Mouse (Mus musculus) forebrain, embryonic 10.5 days (tissue): ENCODE measurements around the gene Tmem56. TPM values are rescaled to one million over a fixed set of nuclear protein-coding genes. Genes with fewer than 3 reads are reported as not detected.

Source experiments
- DNase-seq: peaks from one replicate; pipeline ENCODE4 v3.0.0-alpha.2; 2017; ENCODE audit warnings: low spot score; ENCODE audit errors: extremely low spot score
- H3K27ac ChIP-seq: fragments of 300-500 bp; sonication (generic); 2 replicates; pipeline ENCODE4 v1.5.1; 2016; ENCODE audit warnings: mild to moderate bottlenecking
- H3K27me3 ChIP-seq: fragments of 300-500 bp; sonication (generic); 2 replicates; pipeline ENCODE4 v1.6.1; 2016; ENCODE audit warnings: mild to moderate bottlenecking; ENCODE audit not compliant: poor library complexity, severe bottlenecking
- H3K36me3 ChIP-seq: fragments of 300-500 bp; sonication (generic); replicated peaks from 2 replicates; pipeline ENCODE4 v1.6.1; 2016; ENCODE audit warnings: mild to moderate bottlenecking, moderate library complexity
- H3K4me1 ChIP-seq: fragments of 300-500 bp; sonication (generic); 2 replicates; pipeline ENCODE4 v1.6.1; 2016
- H3K4me3 ChIP-seq: fragments of 300-500 bp; sonication (generic); 2 replicates; pipeline ENCODE4 v1.5.1; 2016; ENCODE audit warnings: mild to moderate bottlenecking, moderate library complexity
- H3K9me3 ChIP-seq: fragments of 300-500 bp; sonication (generic); 2 replicates; pipeline ENCODE4 v1.6.1; 2016; ENCODE audit warnings: mild to moderate bottlenecking, moderate library complexity
- WGBS: fragments of 180-500 bp; shearing (Covaris S2); methylation state at CpG from one replicate; pipeline ENCODE4 v1.1.7; 2016; 5-methylcytosine and 5-hydroxymethylcytosine counted together
- polyA plus RNA-seq: library from polyadenylated mRNA; unstranded; fragments of >200 nt; fragmentation: Nextera tagmentation; extraction: Ambion mirVana; gene quantifications from 2 replicates; pipeline ENCODE4 v1.2.1, GENCODE M21; 2016

The Tmem56 gene
- polyA plus RNA-seq, 1 experiment from 2014 or later, result 1.4 TPM

DNA sequence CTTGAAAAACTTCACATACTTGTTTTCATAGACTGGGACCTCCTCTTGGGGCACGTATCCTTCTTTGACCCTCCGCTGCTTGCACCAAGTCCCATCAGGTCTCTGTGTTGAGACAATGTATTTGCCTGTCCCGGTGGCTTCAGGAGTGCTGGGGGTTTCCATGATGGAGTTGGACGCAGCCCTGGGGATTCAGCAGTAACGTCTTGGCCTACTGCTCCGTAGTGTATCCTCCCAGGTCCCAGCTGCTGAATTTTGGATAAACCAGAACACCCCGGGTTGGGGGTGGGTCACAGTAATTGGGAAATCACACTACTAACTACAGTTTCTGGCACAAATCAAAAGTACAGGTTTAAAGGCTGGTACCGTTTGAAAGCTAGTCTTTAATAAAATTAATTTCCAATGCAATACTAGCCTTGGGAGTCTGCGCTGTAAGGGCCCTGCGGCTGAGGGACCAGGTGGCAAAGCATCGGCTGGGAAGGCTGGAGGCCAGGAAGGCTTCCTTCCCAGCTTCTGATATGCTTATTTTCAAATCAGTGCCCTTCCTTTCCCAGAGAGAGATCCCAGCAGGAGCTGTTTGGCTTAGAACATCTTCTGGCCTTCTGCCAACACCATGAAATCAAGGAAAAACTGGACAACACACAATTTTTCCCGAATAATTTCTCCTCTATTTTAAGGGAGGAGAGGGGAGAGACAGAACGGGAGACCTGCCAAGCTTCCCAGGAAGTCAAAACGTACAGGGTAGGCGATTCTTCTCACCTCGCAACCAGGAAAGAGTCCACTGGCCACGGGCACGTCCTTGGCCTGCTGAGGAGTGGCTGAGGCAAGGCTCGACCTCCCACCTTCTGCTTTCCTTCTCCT lies 32.1 kb downstream of the Tmem56 start:
- no peak overlapping the region for H3K27ac ChIP-seq
- 87% methylated on average over 19 of the region's 19 CpGs for WGBS

GRCm38 (mm10) chr3:121250048-121250447 lies 32.9 kb downstream of the Tmem56 start:
- no peaks in the 10 kb centered on the region for H3K36me3 ChIP-seq
- no peak overlapping the region for H3K4me3 ChIP-seq
- no peaks in the 10 kb centered on the region for H3K9me3 ChIP-seq
- peaks cover 3% of the 10 kb centered on the region; the same call in 1 of the 2 replicates for H3K4me1 ChIP-seq
- H3K27ac ChIP-seq, result 0 out of 2 replicates have a peak overlapping the region, but pooled peaks have one; percentile 11
- no peaks in the 10 kb centered on the region for H3K27me3 ChIP-seq
- DNase-seq, result no peak
- 90% methylated on average over 9 of the region's 9 CpGs for WGBS

More for the DNA sequence above, 32.1 kb downstream of the Tmem56 start:
- H3K4me3 ChIP-seq, result no peak overlapping the region
- no peaks in the 10 kb centered on the region for H3K9me3 ChIP-seq
- no peaks in the 10 kb centered on the region for H3K36me3 ChIP-seq
- no peak for DNase-seq
- no peaks in the 10 kb centered on the region for H3K27me3 ChIP-seq
- H3K4me1 ChIP-seq, result peaks cover 3% of the 10 kb centered on the region; the same call in 1 of the 2 replicates

GRCm38 (mm10) chr3:121242941-121243340 lies 40.0 kb downstream of the Tmem56 start:
- no peak for DNase-seq
- H3K9me3 ChIP-seq, result no peaks in the 10 kb centered on the region
- no peaks in the 10 kb centered on the region for H3K36me3 ChIP-seq
- no peaks in the 10 kb centered on the region for H3K27me3 ChIP-seq
- no peak overlapping the region for H3K4me3 ChIP-seq
- peaks cover 42% of the 10 kb centered on the region for H3K4me1 ChIP-seq
- WGBS, result 86% methylated on average over 4 of the region's 4 CpGs
- 0 out of 2 replicates have a peak overlapping the region, but pooled peaks have one; percentile 22 for H3K27ac ChIP-seq

DNA sequence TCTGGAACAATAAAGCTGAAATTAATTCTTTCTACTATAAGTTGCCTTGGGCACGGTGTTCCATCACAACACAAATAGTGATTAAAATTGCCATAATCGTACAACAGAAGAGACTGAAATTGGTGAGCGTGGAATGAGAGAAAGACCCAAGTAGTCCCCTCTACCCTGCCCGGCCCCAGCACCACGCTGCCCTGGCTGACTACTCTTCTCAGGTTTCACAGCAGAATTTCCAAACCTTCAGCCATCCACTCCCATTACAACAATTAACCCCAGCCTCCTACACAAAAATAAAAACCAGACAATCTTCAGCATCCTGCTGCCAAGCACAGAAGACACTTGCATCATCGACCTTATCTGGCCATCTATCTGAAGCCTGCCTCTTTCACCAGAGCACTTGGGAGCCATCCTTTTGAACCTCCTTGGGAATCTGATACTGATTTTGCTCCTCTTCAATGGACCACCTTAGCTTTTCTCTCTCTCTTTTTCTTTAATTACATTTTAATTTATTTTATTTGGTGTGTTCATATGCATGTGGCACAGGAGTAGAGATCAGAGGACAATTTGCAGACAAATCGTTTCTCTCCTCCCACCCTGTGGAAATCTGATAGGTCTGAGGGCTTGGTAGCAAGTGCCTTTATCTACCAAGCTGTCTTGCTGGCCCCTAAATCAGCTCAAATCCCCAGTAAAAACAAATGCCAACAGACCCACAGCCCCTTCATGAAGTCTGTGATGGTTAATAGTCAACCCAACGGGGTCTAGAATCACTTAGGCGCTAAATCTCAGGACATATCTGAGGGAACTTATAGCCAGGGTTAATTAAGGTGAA lies 40.6 kb downstream of the Tmem56 start:
- WGBS, result 75% methylated on average over 9 of the region's 9 CpGs
- peaks cover 42% of the 10 kb centered on the region for H3K4me1 ChIP-seq
- no peak for DNase-seq
- no peaks in the 10 kb centered on the region for H3K36me3 ChIP-seq
- no peaks in the 10 kb centered on the region for H3K27me3 ChIP-seq
- H3K4me3 ChIP-seq, result no peak overlapping the region
- peak overlapping the region; percentile 89 for H3K27ac ChIP-seq
- no peaks in the 10 kb centered on the region for H3K9me3 ChIP-seq

DNA sequence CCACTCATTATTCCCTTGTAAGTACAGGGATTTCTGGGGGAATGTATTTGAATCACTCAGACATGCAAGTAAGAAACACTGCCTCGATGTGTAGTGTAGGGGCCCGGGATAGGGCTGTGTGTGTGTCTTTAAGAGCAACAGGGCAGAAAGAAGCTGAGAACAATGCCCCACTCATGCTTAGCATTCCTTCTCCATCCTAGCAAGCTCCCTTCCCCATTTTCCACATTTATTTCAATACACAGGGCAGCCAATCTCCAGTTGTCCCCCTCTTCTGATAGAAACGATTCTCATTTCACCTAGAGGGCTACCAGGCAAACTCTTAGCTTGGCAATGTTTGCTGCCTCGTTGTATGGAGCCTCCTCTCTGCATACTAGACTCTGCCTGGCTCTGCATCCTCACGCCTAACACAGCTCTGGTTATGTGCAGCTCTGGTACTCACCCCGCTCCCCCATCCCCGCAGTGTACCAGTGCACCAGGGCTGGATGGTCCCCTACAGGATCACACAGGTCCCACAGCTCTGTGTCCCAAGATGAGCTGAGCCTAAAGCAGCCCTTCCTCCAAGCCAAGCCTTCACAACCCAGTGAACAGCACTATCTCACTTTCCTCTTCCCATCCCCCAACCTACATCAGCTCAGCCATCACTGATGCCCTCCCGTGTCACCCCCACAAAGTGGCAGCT lies 42.4 kb downstream of the Tmem56 start:
- 31% methylated on average over 8 of the region's 8 CpGs for WGBS
- Histone ChIP-seq H3K27me3 (no peaks in the 10 kb centered on the region), H3K27ac (peak overlapping the region; percentile 89), H3K4me1 (peaks cover 42% of the 10 kb centered on the region), H3K4me3 (peak overlapping the region; percentile 19; the same call in 1 of the 2 replicates), H3K9me3 (no peaks in the 10 kb centered on the region), H3K36me3 (no peaks in the 10 kb centered on the region)
- peak; percentile 33 for DNase-seq

- DNase-seq, result no peak
- peak overlapping the region; percentile 89 for H3K27ac ChIP-seq
- no peaks in the 10 kb centered on the region for H3K9me3 ChIP-seq
- H3K27me3 ChIP-seq, result no peaks in the 10 kb centered on the region
- H3K4me1 ChIP-seq, result peaks cover 42% of the 10 kb centered on the region
- WGBS, result 83% methylated on average over 8 of the region's 8 CpGs
- H3K4me3 ChIP-seq, result no peak overlapping the region
- no peaks in the 10 kb centered on the region for H3K36me3 ChIP-seq
Measured at GRCm38 (mm10) chr3:121239096-121239495, 43.8 kb downstream of the Tmem56 start.

DNA sequence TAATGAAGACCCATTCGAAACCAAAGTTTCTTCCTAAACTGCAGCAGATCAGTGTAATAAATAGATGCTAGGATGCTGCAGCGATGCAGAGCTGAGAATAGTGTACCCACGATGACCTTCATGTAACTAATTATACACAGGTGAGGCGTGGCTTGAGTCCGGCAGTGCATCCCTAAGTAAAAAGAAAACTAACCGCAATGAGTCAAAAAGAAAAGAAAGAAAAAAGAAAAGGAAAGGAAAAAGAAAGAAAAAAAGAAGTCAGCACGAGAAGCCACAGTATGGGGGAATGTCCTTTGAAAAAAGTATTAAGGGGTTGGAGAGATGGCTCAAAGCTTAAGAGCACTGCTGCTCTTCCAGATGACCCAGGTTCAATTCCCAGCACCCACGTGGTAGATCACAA lies 58.1 kb downstream of the Tmem56 start:
- Histone ChIP-seq H3K4me3 (no peak overlapping the region), H3K27ac (no peak overlapping the region), H3K36me3 (no peaks in the 10 kb centered on the region), H3K9me3 (no peaks in the 10 kb centered on the region), H3K4me1 (peaks cover 10% of the 10 kb centered on the region), H3K27me3 (no peaks in the 10 kb centered on the region)
- 91% methylated on average over 8 of the region's 8 CpGs for WGBS
- DNase-seq, result no peak

- no peak overlapping the region for H3K27ac ChIP-seq
- 91% methylated on average over 6 of the region's 6 CpGs for WGBS
- no peak for DNase-seq
- H3K36me3 ChIP-seq, result no peaks in the 10 kb centered on the region
- peaks cover 10% of the 10 kb centered on the region for H3K4me1 ChIP-seq
- no peaks in the 10 kb centered on the region for H3K27me3 ChIP-seq
- no peak overlapping the region for H3K4me3 ChIP-seq
- no peaks in the 10 kb centered on the region for H3K9me3 ChIP-seq
Measured at GRCm38 (mm10) chr3:121224185-121224584, 58.7 kb downstream of the Tmem56 start.

DNA sequence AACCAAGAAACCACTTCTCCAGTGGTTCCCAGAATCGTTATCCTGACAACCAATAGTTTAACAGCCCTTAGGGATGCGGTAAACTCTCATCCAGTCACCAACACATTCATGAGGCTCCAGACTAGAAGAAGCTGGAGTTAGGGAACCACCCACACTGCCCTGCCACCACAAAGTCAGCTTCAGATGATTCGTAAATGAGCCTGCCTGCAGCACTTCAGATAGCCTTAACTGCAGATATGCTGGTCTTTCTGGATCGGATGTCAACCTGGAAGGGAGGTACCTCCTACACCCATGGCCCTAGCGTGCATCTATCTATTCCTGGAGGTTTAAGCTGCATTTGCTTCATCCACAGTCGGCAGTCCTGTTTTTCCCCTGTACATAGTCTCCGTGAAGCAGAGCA lies 60.9 kb downstream of the Tmem56 start:
- DNase-seq, result no peak
- H3K9me3 ChIP-seq, result no peaks in the 10 kb centered on the region
- no peak overlapping the region for H3K27ac ChIP-seq
- H3K4me3 ChIP-seq, result no peak overlapping the region
- H3K27me3 ChIP-seq, result no peaks in the 10 kb centered on the region
- no peaks in the 10 kb centered on the region for H3K36me3 ChIP-seq
- peaks cover 10% of the 10 kb centered on the region for H3K4me1 ChIP-seq
- WGBS, result 88% methylated on average over 7 of the region's 7 CpGs

DNA sequence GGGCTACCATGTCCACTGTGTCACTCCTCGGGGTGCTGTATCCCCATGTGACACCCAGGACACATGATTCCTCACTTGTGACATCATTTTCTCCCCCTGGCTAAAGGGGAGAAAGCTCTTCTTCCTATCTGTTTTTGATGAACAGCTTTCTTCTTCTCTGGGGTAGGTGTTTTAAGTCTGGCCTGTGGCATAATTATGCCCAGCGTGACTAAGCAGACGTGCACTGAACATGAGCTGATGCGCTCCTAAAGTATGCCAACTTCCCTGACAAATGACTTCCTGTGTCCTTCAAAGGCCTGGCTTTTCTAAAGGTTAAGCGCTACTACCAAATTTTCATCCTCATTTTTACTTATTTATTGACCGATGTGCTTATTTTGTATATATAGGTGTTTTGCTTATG lies 65.9 kb downstream of the Tmem56 start:
- 93% methylated on average over 6 of the region's 6 CpGs for WGBS
- DNase-seq, result no peak
- Histone ChIP-seq H3K27me3 (no peaks in the 10 kb centered on the region), H3K36me3 (no peaks in the 10 kb centered on the region), H3K27ac (no peak overlapping the region), H3K4me3 (no peak overlapping the region), H3K9me3 (no peaks in the 10 kb centered on the region), H3K4me1 (peaks cover 7% of the 10 kb centered on the region)

- Histone ChIP-seq H3K36me3 (no peaks in the 10 kb centered on the region), H3K9me3 (no peaks in the 10 kb centered on the region), H3K4me3 (no peak overlapping the region), H3K27ac (no peak overlapping the region), H3K27me3 (no peaks in the 10 kb centered on the region), H3K4me1 (no peaks in the 10 kb centered on the region)
- no peak for DNase-seq
- WGBS, result 81% methylated on average over 3 of the region's 3 CpGs
Measured at GRCm38 (mm10) chr3:121213501-121213900, 69.4 kb downstream of the Tmem56 start.

GRCm38 (mm10) chr3:121212156-121212555 lies 70.7 kb downstream of the Tmem56 start:
- H3K36me3 ChIP-seq, result no peaks in the 10 kb centered on the region
- H3K4me1 ChIP-seq, result no peaks in the 10 kb centered on the region
- H3K27me3 ChIP-seq, result no peaks in the 10 kb centered on the region
- no peak overlapping the region for H3K27ac ChIP-seq
- no peaks in the 10 kb centered on the region for H3K9me3 ChIP-seq
- DNase-seq, result no peak
- 56% methylated on average over 1 of the region's 1 CpGs for WGBS
- H3K4me3 ChIP-seq, result no peak overlapping the region
